Mouse (Mus musculus) midbrain, embryonic 11.5 days (tissue): ENCODE measurements at regions not wholly inside any gene's neighbourhood (a gene's known extent, or its start where the extent isn't known, plus 50 kb on each side); places are given as distances from the start of the nearest gene placed in this dataset.

ENCODE experiments used
- ATAC-seq: fragments of 200-750 bp; cut with Nextera tagmentation; 2 replicates; pipeline ENCODE4 v1.8.0; 2017; ENCODE audit warnings: moderate TSS enrichment, moderate library complexity; ENCODE audit not compliant: low FRiP score
- DNase-seq: peaks from one replicate; pipeline ENCODE4 v3.0.0; 2015; ENCODE audit warnings: low spot score; ENCODE audit errors: missing footprints
- H3K27ac ChIP-seq: fragments of 300-500 bp; sonication (generic); 2 replicates; pipeline ENCODE4 v1.5.1; 2014; ENCODE audit warnings: low read depth, low read length
- H3K27me3 ChIP-seq: fragments of 300-500 bp; sonication (generic); 2 replicates; pipeline ENCODE4 v1.6.1; 2014; ENCODE audit warnings: mild to moderate bottlenecking, low read length, moderate library complexity, mixed read lengths; ENCODE audit not compliant: control insufficient read depth, insufficient read depth
- H3K36me3 ChIP-seq: fragments of 300-500 bp; sonication (generic); 2 replicates; pipeline ENCODE4 v1.6.1; 2014; ENCODE audit warnings: mild to moderate bottlenecking, low read length, moderate library complexity, mixed read lengths; ENCODE audit not compliant: control insufficient read depth, insufficient read depth
- H3K4me1 ChIP-seq: fragments of 300-500 bp; sonication (generic); 2 replicates; pipeline ENCODE4 v1.6.1; 2014; ENCODE audit warnings: low read length; ENCODE audit not compliant: control insufficient read depth, insufficient read depth
- H3K4me2 ChIP-seq: fragments of 300-500 bp; sonication (generic); 2 replicates; pipeline ENCODE4 v1.6.1; 2014; ENCODE audit warnings: mild to moderate bottlenecking, moderate library complexity
- H3K4me3 ChIP-seq: fragments of 300-500 bp; sonication (generic); 2 replicates; pipeline ENCODE4 v1.5.1; 2014; ENCODE audit warnings: low read depth, low read length
- H3K9ac ChIP-seq: fragments of 300-500 bp; sonication (generic); 2 replicates; pipeline ENCODE4 v1.6.1; 2014; ENCODE audit warnings: low read length
- H3K9me3 ChIP-seq: fragments of 300-500 bp; sonication (generic); 2 replicates; pipeline ENCODE4 v1.6.1; 2016; ENCODE audit warnings: low read length; ENCODE audit not compliant: control insufficient read depth
- WGBS: fragments of 180-500 bp; shearing (Covaris S2); extraction: QIAGEN DNeasy Blood & Tissue Kit; methylation state at CpG from one replicate; pipeline ENCODE4 v1.1.7; 2014; 5-methylcytosine and 5-hydroxymethylcytosine counted together

DNA sequence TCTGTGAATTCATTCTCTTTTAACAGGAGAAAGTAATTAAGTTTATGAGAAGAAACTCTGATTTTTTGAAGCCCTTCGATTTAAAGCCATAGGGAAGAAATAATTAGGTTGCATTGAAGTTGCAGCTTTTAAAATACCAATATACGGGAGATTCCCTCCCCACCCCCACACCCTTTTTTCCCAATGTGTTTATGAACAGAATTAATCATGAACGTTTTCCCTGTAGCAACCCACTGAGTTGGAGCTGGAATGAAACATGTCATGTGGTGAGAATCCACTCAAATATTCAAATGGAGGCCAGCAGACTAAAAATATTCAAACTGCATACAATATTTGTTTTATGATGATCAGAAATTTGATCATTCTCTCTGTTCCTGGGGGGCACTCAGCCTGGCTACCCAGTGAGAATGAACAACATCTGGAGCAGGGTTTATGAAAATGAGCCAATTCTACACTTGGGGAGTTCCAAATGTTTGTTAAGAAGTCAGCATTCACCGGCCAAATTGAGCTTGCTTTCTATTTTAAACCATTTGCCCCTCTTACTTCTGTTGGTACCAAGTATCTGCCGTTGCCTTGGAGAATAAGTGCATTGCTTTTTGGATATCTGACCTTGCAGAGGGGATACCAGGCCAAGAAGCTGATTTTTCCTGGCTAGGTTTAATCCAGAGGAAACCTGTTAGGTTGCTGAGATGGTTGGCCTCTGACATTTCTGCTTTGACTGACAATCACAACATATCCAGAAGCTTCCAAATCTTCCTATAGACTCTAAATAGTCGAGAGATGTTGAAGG is 127.8 kb upstream of the Arhgap20 start:
- Histone ChIP-seq H3K27ac (no peak overlapping the region), H3K27me3 (no peaks in the 10 kb centered on the region), H3K36me3 (no peaks in the 10 kb centered on the region), H3K4me3 (no peak overlapping the region), H3K9me3 (no peaks in the 10 kb centered on the region), H3K9ac (no peak overlapping the region), H3K4me2 (no peak overlapping the region), H3K4me1 (no peaks in the 10 kb centered on the region)
- no peak for ATAC-seq
- no peak for DNase-seq
- 72% methylated on average over 6 of the region's 6 CpGs for WGBS

DNA sequence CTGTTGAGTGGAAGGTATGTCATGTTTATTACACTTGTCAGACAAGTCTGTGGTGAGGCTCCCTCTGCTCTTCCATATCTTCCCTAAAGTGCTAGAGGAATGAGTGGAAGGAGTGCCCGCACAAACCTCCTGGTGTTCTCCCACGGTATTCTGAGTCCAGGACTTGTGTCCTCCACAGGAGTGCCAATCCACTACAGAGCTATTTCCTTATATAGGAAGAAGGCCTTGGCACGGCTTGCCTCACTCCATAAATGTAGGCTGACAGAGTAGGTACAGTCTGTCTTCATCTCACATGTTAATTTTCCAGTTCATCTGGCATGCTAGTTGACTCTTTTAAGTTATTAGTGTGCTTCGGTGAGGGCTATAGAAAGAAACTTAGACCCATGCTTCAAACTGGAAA is 123.4 kb upstream of the Arhgap20 start:
- no peaks in the 10 kb centered on the region for H3K9me3 ChIP-seq
- H3K27me3 ChIP-seq = no peaks in the 10 kb centered on the region
- no peak overlapping the region for H3K4me3 ChIP-seq
- WGBS = 81% methylated on average over 4 of the region's 4 CpGs
- DNase-seq = no peak
- ATAC-seq = no peak
- no peaks in the 10 kb centered on the region for H3K4me1 ChIP-seq
- no peak overlapping the region for H3K9ac ChIP-seq
- H3K4me2 ChIP-seq = no peak overlapping the region
- no peak overlapping the region for H3K27ac ChIP-seq
- no peaks in the 10 kb centered on the region for H3K36me3 ChIP-seq

DNA sequence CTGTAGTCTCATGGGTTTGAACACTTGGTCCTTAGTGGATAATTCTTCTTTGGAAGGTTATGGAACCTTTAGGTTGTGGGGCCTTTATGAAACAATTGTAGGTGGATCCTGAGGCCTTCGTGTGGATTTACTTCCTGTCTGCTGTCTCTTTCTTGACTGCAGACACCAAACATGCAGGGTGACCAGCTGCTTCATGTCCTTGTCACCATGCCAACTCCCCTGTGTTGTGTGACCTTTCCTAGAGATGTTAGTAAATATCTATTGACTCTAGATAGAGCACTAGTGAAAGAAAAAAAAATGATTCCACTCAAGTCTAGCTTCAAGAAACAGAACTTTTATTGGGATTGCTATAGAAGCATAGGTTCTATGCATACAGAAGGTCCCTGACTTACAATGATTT is 119.7 kb upstream of the Arhgap20 start:
- no peak overlapping the region for H3K27ac ChIP-seq
- H3K27me3 ChIP-seq = no peaks in the 10 kb centered on the region
- no peaks in the 10 kb centered on the region for H3K4me1 ChIP-seq
- ATAC-seq (no peak), DNase-seq (no peak)
- no peak overlapping the region for H3K4me2 ChIP-seq
- H3K36me3 ChIP-seq = no peaks in the 10 kb centered on the region
- H3K4me3 ChIP-seq = no peak overlapping the region
- no peak overlapping the region for H3K9ac ChIP-seq
- WGBS = 63% methylated on average over 1 of the region's 1 CpGs
- no peaks in the 10 kb centered on the region for H3K9me3 ChIP-seq

DNA sequence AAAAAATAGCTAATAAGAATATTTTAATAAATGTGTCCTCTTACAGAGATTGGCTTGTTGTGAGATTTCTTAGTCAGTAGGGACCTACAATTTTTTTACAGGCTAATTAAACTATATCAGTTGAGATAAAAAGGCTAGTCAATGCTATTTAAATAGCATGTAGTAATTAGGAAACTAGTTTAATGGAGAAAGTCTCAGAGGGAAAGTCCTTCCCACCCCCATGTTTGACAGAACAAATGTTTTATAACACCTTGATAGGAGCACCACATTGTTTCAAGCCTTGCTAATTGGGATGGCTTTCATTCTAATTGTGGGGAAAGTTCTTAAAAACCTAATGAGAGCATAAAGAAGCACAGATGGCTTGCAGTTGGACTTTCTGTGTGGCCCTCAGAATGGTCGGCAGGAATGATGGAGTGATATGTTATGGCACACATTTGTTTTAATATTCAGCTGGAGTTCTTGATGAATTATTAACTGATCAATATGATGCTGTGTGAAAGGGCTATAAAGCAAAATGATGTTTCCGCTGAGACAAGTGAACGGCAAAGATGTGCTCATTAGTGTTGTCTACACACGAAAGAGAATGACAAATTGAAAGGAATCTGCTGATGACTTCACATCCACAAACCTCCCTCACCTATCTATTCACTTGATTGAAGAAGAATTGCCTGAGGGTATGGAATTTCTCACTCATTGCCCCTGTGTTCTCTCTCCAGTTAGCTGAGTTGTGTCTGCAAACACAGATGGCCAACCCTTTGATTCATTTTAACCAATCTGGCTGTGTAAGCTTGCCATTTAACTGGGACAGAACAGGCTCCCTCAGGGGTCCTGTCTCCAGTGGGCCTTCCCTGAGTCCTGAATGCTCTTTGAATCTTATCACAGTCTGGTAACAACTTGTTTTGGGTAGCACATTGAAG is 111.5 kb upstream of the Arhgap20 start:
- no peak overlapping the region for H3K4me3 ChIP-seq
- no peak overlapping the region for H3K9ac ChIP-seq
- H3K9me3 ChIP-seq = no peaks in the 10 kb centered on the region
- DNase-seq (peak; percentile 12), ATAC-seq (no peak)
- H3K36me3 ChIP-seq = no peaks in the 10 kb centered on the region
- H3K4me1 ChIP-seq = no peaks in the 10 kb centered on the region
- 86% methylated on average over 4 of the region's 4 CpGs for WGBS
- H3K27me3 ChIP-seq = no peaks in the 10 kb centered on the region
- no peak overlapping the region for H3K4me2 ChIP-seq
- H3K27ac ChIP-seq = no peak overlapping the region

DNA sequence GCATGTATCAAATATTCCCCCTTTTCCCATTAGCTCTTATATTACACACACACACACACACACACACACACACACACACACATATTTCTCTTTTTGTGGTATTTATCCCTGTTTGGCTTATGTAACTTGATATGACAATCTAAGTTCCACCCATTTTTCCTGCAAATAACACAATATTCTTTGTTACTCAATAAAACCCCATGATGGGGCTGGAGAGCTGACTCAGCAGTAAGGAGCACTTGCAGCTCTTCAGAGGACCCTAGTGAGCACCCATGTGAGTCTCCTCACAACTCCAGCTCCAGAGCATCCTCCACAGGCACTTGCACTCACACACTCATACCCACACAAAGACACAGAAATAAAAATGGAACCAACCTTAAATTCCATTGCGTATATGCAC is 110.5 kb upstream of the Arhgap20 start:
- Histone ChIP-seq H3K27ac (no peak overlapping the region), H3K4me3 (no peak overlapping the region), H3K4me1 (no peaks in the 10 kb centered on the region), H3K9ac (no peak overlapping the region), H3K36me3 (no peaks in the 10 kb centered on the region), H3K27me3 (no peaks in the 10 kb centered on the region), H3K4me2 (no peak overlapping the region), H3K9me3 (no peaks in the 10 kb centered on the region)
- ATAC-seq (no peak), DNase-seq (no peak)
- WGBS = 95% methylated on average over 1 of the region's 1 CpGs

DNA sequence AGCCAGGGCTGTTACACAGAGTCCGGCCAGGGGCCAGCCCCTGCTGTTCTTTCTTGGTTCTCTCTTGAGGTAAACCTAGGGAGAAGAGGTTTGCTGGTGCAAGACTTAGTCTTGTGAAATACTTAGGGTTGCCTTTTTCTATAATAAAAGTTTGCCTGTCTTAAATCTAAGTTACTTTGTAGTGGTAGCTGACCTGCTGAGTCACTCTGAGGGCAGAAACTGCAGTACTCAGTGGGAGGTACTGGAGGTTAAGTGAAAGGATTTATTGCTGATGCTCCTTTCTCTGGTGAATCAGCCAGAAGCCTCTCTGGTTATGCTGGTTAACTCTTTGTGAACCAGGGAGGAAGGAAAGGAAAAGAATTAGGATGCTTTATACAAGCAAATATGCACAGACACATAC is 107.3 kb upstream of the Arhgap20 start:
- WGBS = 76% methylated on average over 1 of the region's 1 CpGs
- H3K27ac ChIP-seq = no peak overlapping the region
- no peak overlapping the region for H3K9ac ChIP-seq
- no peak overlapping the region for H3K4me3 ChIP-seq
- no peaks in the 10 kb centered on the region for H3K36me3 ChIP-seq
- ATAC-seq = no peak
- no peak for DNase-seq
- H3K27me3 ChIP-seq = no peaks in the 10 kb centered on the region
- H3K4me1 ChIP-seq = no peaks in the 10 kb centered on the region
- no peak overlapping the region for H3K4me2 ChIP-seq
- H3K9me3 ChIP-seq = no peaks in the 10 kb centered on the region

DNA sequence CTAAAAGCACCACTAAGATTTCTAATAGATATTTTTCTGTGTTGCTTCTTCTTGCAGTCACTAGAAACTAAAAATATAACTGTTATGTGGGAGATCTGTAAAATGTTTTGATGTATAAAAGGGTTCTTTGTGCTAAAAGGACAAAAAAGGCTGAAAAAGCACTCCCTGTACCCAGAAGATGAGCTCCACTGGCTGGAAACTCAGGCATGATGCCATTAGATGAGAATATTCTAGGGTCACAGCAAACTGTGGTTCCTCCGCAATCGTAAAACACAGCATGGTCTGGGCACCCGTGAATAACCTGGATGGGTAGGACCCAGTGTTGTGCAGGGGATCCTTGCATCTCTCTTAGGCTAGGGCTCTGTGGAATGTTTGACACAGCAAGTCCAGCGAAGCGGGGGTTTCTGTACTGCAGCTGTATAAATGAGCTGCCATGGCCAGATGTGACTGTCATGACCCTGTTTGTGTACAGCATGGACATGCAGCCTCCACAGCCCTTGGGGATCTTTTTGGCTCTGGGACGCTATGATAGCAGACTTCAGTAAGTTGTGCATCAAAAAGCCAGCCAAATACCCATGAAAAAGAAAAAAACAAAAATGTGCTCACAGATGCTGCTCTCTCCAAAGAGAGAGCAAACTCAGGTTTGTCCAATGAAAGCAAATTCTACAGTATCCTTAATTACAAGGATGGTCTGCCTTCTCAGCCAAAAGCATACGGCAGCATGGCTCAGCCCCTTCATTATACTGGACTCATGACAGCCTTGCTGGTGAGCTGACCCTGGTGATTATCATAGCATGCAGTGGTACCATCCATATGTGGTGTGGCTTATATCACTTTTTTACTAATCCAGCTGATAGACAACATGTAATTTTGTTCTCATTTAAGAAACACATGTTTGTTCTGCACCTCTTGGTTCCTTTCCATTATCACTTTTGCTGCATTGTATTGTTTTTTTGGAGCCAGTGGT is 103.9 kb upstream of the Arhgap20 start:
- ATAC-seq (no peak), DNase-seq (no peak)
- no peak overlapping the region for H3K4me2 ChIP-seq
- H3K27me3 ChIP-seq = no peaks in the 10 kb centered on the region
- H3K4me1 ChIP-seq = no peaks in the 10 kb centered on the region
- no peak overlapping the region for H3K9ac ChIP-seq
- H3K9me3 ChIP-seq = no peaks in the 10 kb centered on the region
- 81% methylated on average over 7 of the region's 7 CpGs for WGBS
- no peaks in the 10 kb centered on the region for H3K36me3 ChIP-seq
- H3K4me3 ChIP-seq = no peak overlapping the region
- no peak overlapping the region for H3K27ac ChIP-seq

DNA sequence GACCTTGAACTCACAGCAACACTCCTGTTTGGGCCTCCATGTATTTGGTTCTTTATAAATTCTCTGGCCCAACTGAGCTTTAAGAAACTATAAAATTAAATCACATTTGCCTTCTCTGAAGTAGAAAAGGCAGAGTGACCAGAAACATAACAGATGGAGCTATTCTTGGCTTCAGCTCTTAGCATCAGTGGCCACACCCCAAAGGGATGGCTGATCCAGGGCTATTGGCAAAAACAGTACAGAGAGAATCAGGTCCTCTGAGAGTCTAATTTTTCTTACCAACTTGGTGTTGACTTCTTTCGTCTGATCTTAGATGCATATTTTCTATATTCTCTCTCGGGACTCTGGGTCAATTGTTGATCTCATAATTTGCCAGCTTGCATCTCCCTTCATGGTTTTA is 103.2 kb upstream of the Arhgap20 start:
- ATAC-seq = no peak
- Histone ChIP-seq H3K9ac (no peak overlapping the region), H3K4me3 (no peak overlapping the region), H3K36me3 (no peaks in the 10 kb centered on the region), H3K9me3 (no peaks in the 10 kb centered on the region), H3K27me3 (no peaks in the 10 kb centered on the region), H3K27ac (no peak overlapping the region), H3K4me2 (no peak overlapping the region), H3K4me1 (no peaks in the 10 kb centered on the region)
- no peak for DNase-seq
- WGBS = 91% methylated on average over 2 of the region's 2 CpGs
